Mouse (Mus musculus): Measurements from ENCODE around the gene Izumo2. TPM values are rescaled to one million over a fixed set of nuclear protein-coding genes. Genes with fewer than 3 reads are reported as not detected.

Gene Izumo2
- polyA plus RNA-seq, 1 experiment from 2014 or later: not detected

Other genes starting within 250 kb of the Izumo2 start
- 5.5 and 6.4 TPM in 2 replicates for gene Aspdh, start 243.4 kb upstream of the Izumo2 start, polyA plus RNA-seq (2016; fragmentation: Nextera tagmentation; extraction: Ambion mirVana)
- 189 and 194 TPM in 2 replicates for gene Josd2, start 240.8 kb upstream of the Izumo2 start, polyA plus RNA-seq (2016; fragmentation: Nextera tagmentation; extraction: Ambion mirVana)
- 70.6 and 74.8 TPM in 2 replicates for gene Emc10, start 212.2 kb upstream of the Izumo2 start, polyA plus RNA-seq (2016; fragmentation: Nextera tagmentation; extraction: Ambion mirVana)
- gene Fam71e1, start 212.2 kb upstream of the Izumo2 start, polyA plus RNA-seq (2016; fragmentation: Nextera tagmentation; extraction: Ambion mirVana): 2.8 and 3.3 TPM in 2 replicates
- gene Mybpc2, start 184.1 kb upstream of the Izumo2 start, polyA plus RNA-seq (2016; fragmentation: Nextera tagmentation; extraction: Ambion mirVana): not detected in 2 replicates
- gene Spib, start 176.7 kb upstream of the Izumo2 start, polyA plus RNA-seq (2016; fragmentation: Nextera tagmentation; extraction: Ambion mirVana): 0.08 TPM in 1 of 2 replicates, not detected in the other
- gene Pold1, start 159.9 kb upstream of the Izumo2 start, polyA plus RNA-seq (2016; fragmentation: Nextera tagmentation; extraction: Ambion mirVana): 94.2 and 94.3 TPM in 2 replicates
- gene Nr1h2, start 154.8 kb upstream of the Izumo2 start, polyA plus RNA-seq (2016; fragmentation: Nextera tagmentation; extraction: Ambion mirVana): 51.9 and 54.1 TPM in 2 replicates
- gene Napsa, start 136.4 kb upstream of the Izumo2 start, polyA plus RNA-seq (2016; fragmentation: Nextera tagmentation; extraction: Ambion mirVana): 2.5 and 3.1 TPM in 2 replicates
- 0.13 and 0.24 TPM in 2 replicates for gene Kcnc3, start 118.1 kb upstream of the Izumo2 start, polyA plus RNA-seq (2016; fragmentation: Nextera tagmentation; extraction: Ambion mirVana)
- 0.13 and 0.35 TPM in 2 replicates for gene Myh14, start 37.9 kb upstream of the Izumo2 start, polyA plus RNA-seq (2016; fragmentation: Nextera tagmentation; extraction: Ambion mirVana)
- gene Vrk3, start 39.7 kb downstream of the Izumo2 start, polyA plus RNA-seq (2016; fragmentation: Nextera tagmentation; extraction: Ambion mirVana): 31.0 and 31.7 TPM in 2 replicates
- 1.7 and 1.9 TPM in 2 replicates for gene Zfp473, start 42.3 kb downstream of the Izumo2 start, polyA plus RNA-seq (2016; fragmentation: Nextera tagmentation; extraction: Ambion mirVana)
- 82.6 and 84.9 TPM in 2 replicates for gene Nup62, start 107.3 kb downstream of the Izumo2 start, polyA plus RNA-seq (2016; fragmentation: Nextera tagmentation; extraction: Ambion mirVana)
- gene Il4i1, start 107.6 kb downstream of the Izumo2 start, polyA plus RNA-seq (2016; fragmentation: Nextera tagmentation; extraction: Ambion mirVana): 0.59 and 0.64 TPM in 2 replicates
- 5.4 and 5.7 TPM in 2 replicates for gene Atf5, start 107.9 kb downstream of the Izumo2 start, polyA plus RNA-seq (2016; fragmentation: Nextera tagmentation; extraction: Ambion mirVana)
- 42.7 and 45.3 TPM in 2 replicates for gene Akt1s1, start 140.2 kb downstream of the Izumo2 start, polyA plus RNA-seq (2016; fragmentation: Nextera tagmentation; extraction: Ambion mirVana)
- gene Tbc1d17, start 140.3 kb downstream of the Izumo2 start, polyA plus RNA-seq (2016; fragmentation: Nextera tagmentation; extraction: Ambion mirVana): 34.4 and 39.6 TPM in 2 replicates
- 26.1 and 26.7 TPM in 2 replicates for gene Pnkp, start 148.4 kb downstream of the Izumo2 start, polyA plus RNA-seq (2016; fragmentation: Nextera tagmentation; extraction: Ambion mirVana)
- 114 and 121 TPM in 2 replicates for gene Ptov1, start 161.0 kb downstream of the Izumo2 start, polyA plus RNA-seq (2016; fragmentation: Nextera tagmentation; extraction: Ambion mirVana)
- 60.4 and 61.0 TPM in 2 replicates for gene Med25, start 184.0 kb downstream of the Izumo2 start, polyA plus RNA-seq (2016; fragmentation: Nextera tagmentation; extraction: Ambion mirVana)
- 9.0 and 11.4 TPM in 2 replicates for gene Fuz, start 187.3 kb downstream of the Izumo2 start, polyA plus RNA-seq (2016; fragmentation: Nextera tagmentation; extraction: Ambion mirVana)
- gene Ap2a1, start 220.8 kb downstream of the Izumo2 start, polyA plus RNA-seq (2016; fragmentation: Nextera tagmentation; extraction: Ambion mirVana): 85.1 and 86.5 TPM in 2 replicates
- gene Tsks, start 234.5 kb downstream of the Izumo2 start, polyA plus RNA-seq (2016; fragmentation: Nextera tagmentation; extraction: Ambion mirVana): 0.33 TPM in 1 of 2 replicates, not detected in the other

Data from liver, embryonic 12.5 days (tissue).